Mouse (Mus musculus): ENCODE data around the gene Zfp108. TPM values are rescaled to one million over a fixed set of nuclear protein-coding genes. Genes with fewer than 3 reads are reported as not detected.
"Not testable (repeated sequence)": the region's sequence is repeated elsewhere in the genome, so short reads cannot be mapped to it uniquely, and the experiment has no call there.

Gene Zfp108
- polyA plus RNA-seq, 1 experiment = 3.0 TPM

DNA sequence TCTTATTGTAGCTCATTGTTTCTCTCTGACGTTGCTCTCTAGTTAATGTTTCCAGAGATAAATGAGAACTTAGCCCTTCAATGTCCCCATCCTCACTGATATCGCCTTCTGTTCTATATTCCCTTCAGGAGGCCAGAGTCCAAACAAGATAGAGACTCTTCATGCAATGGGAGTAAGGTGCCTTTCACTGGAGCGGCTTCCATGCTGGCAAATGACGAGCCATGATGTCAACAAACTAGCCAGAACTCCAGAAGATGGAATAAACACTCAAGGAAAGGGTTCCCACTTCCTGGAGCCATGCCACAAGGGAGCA, 5.4 kb downstream of the Zfp108 start:
- TF ChIP-seq CTCF (IDR thresholded peaks at IDR 0.05; ENCODE audit: borderline replicate concordance, insufficient read depth, low read length) (no peak), POLR2A (IDR thresholded peaks at IDR 0.05; ENCODE audit: low read depth, low read length) (no peak)

DNA sequence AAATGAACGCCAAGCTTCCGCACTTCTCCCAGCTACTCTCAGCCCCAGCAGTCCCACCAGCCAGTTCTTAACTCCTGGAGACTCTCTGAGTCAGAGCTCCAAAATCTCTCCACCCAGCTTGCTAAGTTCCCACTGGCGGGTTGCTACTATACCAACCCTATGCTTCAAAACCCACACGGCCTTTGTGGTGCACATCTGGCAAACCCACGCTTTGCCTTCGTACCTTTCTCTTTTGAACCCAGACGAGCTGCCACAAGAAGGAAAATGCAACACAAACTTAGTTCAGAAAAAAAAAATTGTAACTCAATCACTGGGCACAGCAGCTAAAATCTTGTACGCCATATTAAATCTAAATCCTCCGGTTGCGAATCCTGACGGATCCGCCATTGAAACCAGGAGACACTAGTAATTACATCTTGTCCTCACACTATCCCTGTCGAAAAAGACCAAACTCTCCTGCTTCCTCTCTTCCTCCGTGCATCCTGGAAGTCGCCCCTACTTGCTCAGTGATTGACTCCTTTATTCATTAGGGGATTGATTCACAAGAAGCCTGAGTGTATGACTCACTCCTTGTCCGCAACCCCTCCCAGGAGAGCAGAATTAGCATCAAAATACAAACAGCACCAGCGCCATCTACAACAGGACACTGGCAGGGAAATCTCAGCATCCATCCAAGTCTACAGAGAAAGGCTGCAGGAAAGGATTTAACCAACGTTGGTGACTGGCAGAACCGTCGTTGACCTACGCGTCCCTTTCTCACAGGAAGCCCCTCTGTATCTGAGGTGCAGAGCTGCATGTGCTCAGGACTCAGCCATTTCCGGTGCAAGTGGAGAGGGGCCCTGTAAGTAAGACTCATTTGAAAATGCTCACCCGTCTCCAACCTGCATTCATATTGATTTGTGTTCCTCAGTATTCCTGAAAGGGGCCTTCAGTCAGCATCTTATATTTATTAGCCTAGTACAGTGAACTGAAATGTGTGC, 13.9 kb downstream of the Zfp108 start:
- Histone ChIP-seq H3K4me3 (ENCODE audit: insufficient read depth, low read length) (no peak overlapping the region), H3K27ac (ENCODE audit: insufficient read depth, low read length) (no peak overlapping the region), H3K4me1 (ENCODE audit: control insufficient read depth, insufficient read depth, low read length) (no peaks in the 10 kb centered on the region)
- no peak for TF ChIP-seq CTCF (IDR thresholded peaks at IDR 0.05; ENCODE audit: borderline replicate concordance, insufficient read depth, low read length)
- TF ChIP-seq POLR2A (IDR thresholded peaks at IDR 0.05; ENCODE audit: low read depth, low read length) = no peak

More for the DNA sequence above, 5.4 kb downstream of the Zfp108 start:
- no peak overlapping the region for H3K4me3 ChIP-seq (ENCODE audit: insufficient read depth, low read length)
- H3K4me1 ChIP-seq (ENCODE audit: control insufficient read depth, insufficient read depth, low read length) = no peaks in the 10 kb centered on the region
- H3K27ac ChIP-seq (ENCODE audit: insufficient read depth, low read length) = no peak overlapping the region

- H3K4me3 ChIP-seq (ENCODE audit: insufficient read depth, low read length) = no peak overlapping the region
Observed at GRCm38 (mm10) chr7:24269256-24269655, 14.7 kb downstream of the Zfp108 start.

GRCm38 (mm10) chr7:24269667-24270287, 15.2 kb downstream of the Zfp108 start:
- Histone ChIP-seq H3K4me3 (ENCODE audit: insufficient read depth, low read length) (peak overlapping the region; percentile 66), H3K27ac (ENCODE audit: insufficient read depth, low read length) (no peak overlapping the region), H3K4me1 (ENCODE audit: control insufficient read depth, insufficient read depth, low read length) (no peaks in the 10 kb centered on the region)
- TF ChIP-seq POLR2A (IDR thresholded peaks at IDR 0.05; ENCODE audit: low read depth, low read length) (no peak), CTCF (IDR thresholded peaks at IDR 0.05; ENCODE audit: borderline replicate concordance, insufficient read depth, low read length) (no peak)

More at GRCm38 (mm10) chr7:24269256-24269655, 14.7 kb downstream of the Zfp108 start:
- TF ChIP-seq CTCF (IDR thresholded peaks at IDR 0.05; ENCODE audit: borderline replicate concordance, insufficient read depth, low read length) (no peak), POLR2A (IDR thresholded peaks at IDR 0.05; ENCODE audit: low read depth, low read length) (no peak)
- H3K4me1 ChIP-seq (ENCODE audit: control insufficient read depth, insufficient read depth, low read length) = no peaks in the 10 kb centered on the region
- H3K27ac ChIP-seq (ENCODE audit: insufficient read depth, low read length) = no peak overlapping the region

GRCm38 (mm10) chr7:24270288-24270672, 15.7 kb downstream of the Zfp108 start, which contains the start of gene Zfp93:
TSS of gene Zfp93 (plus strand) at chr7:24270420.
- peak within 1 kb of the TSS; percentile 66 for H3K4me3 ChIP-seq (ENCODE audit: insufficient read depth, low read length)
- H3K4me1 ChIP-seq (ENCODE audit: control insufficient read depth, insufficient read depth, low read length) = no peaks in the 10 kb centered on the region
- TF ChIP-seq POLR2A (IDR thresholded peaks at IDR 0.05; ENCODE audit: low read depth, low read length) (peak; percentile 84), CTCF (IDR thresholded peaks at IDR 0.05; ENCODE audit: borderline replicate concordance, insufficient read depth, low read length) (no peak)
- H3K27ac ChIP-seq (ENCODE audit: insufficient read depth, low read length) = no peak within 1 kb of the TSS

- H3K4me3 ChIP-seq (ENCODE audit: insufficient read depth, low read length) = no peak overlapping the region
- TF ChIP-seq POLR2A (IDR thresholded peaks at IDR 0.05; ENCODE audit: low read depth, low read length) (no peak), CTCF (IDR thresholded peaks at IDR 0.05; ENCODE audit: borderline replicate concordance, insufficient read depth, low read length) (no peak)
- no peak overlapping the region for H3K27ac ChIP-seq (ENCODE audit: insufficient read depth, low read length)
- no peaks in the 10 kb centered on the region for H3K4me1 ChIP-seq (ENCODE audit: control insufficient read depth, insufficient read depth, low read length)
Observed at GRCm38 (mm10) chr7:24271191-24271590, 16.6 kb downstream of the Zfp108 start.

DNA sequence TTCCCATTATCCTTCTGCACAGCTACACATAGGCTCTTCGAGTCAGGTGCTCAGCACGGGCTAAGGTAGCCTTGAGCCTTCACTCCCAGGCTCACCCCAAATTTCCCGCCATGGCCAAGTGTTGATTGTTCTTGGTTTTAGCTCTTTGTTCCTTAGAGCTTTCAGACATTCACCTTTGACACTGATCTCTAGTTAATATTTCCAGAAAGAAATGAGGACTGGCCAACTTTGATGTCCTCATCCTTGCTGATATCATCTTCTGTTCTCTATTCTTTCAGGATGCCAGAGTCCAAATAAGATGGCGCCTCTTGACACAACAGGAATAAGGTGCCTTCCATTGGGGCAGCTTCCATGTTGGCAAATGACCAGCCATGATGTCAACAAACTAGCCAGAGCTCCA, 19.9 kb downstream of the Zfp108 start:
- TF ChIP-seq POLR2A (IDR thresholded peaks at IDR 0.05; ENCODE audit: low read depth, low read length) = no peak
- TF ChIP-seq CTCF (IDR thresholded peaks at IDR 0.05; ENCODE audit: borderline replicate concordance, insufficient read depth, low read length) = no peak
- Histone ChIP-seq H3K4me1 (ENCODE audit: control insufficient read depth, insufficient read depth, low read length) (no peaks in the 10 kb centered on the region), H3K27ac (ENCODE audit: insufficient read depth, low read length) (no peak overlapping the region), H3K4me3 (ENCODE audit: insufficient read depth, low read length) (no peak overlapping the region)

DNA sequence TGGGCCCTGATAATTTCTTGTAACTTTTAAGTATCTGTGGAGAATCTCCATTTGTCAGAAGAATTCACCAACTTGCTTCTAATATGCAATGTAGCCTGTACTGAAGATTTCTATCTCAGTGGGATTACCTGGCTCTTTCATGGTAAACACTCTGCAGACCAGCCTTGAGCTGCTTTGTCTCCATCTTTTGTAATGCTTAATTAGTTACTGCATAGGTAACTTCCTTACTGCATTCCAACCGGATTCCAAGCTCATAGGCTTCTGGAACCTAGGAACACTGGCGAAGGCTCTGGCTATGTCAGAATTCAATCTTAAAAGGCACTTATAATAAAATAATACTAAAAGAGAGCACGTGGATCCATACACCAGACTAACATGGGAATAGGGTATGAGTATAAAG, 24.2 kb downstream of the Zfp108 start:
- not testable (repeated sequence) for H3K27ac ChIP-seq (ENCODE audit: insufficient read depth, low read length); H3K4me3 ChIP-seq (ENCODE audit: insufficient read depth, low read length); H3K4me1 ChIP-seq (ENCODE audit: control insufficient read depth, insufficient read depth, low read length)

GRCm38 (mm10) chr7:24280031-24280857, 25.6 kb downstream of the Zfp108 start:
- Histone ChIP-seq H3K4me3 (ENCODE audit: insufficient read depth, low read length) (no peak overlapping the region), H3K4me1 (ENCODE audit: control insufficient read depth, insufficient read depth, low read length) (no peaks in the 10 kb centered on the region), H3K27ac (ENCODE audit: insufficient read depth, low read length) (no peak overlapping the region)
- TF ChIP-seq POLR2A (IDR thresholded peaks at IDR 0.05; ENCODE audit: low read depth, low read length) (no peak), CTCF (IDR thresholded peaks at IDR 0.05; ENCODE audit: borderline replicate concordance, insufficient read depth, low read length) (no peak)

Measured in embryonic fibroblast, embryonic 13.5 days (primary cell).